Mouse (Mus musculus) lung, postnatal 0 days (tissue): ENCODE measurements around the gene Ergic3. TPM values are rescaled to one million over a fixed set of nuclear protein-coding genes. Genes with fewer than 3 reads are reported as not detected.

Source experiments
- ATAC-seq: fragments of 200-750 bp; cut with Nextera tagmentation; 2 replicates; pipeline ENCODE4 v1.8.0; 2017; ENCODE audit warnings: moderate library complexity
- DNase-seq: peaks from one replicate; pipeline ENCODE4 v3.0.0-alpha.2; 2016; ENCODE audit warnings: low spot score
- H3K27ac ChIP-seq: fragments of 300-500 bp; sonication (generic); 2 replicates; pipeline ENCODE4 v1.5.1; 2014; ENCODE audit warnings: antibody characterized with exemption, mild to moderate bottlenecking, low read length, mixed read lengths
- H3K27me3 ChIP-seq: fragments of 300-500 bp; sonication (generic); replicated peaks from 2 replicates; pipeline ENCODE4 v1.6.1; 2014; ENCODE audit warnings: low read length, mixed read lengths; ENCODE audit not compliant: insufficient read depth
- H3K36me3 ChIP-seq: fragments of 300-500 bp; sonication (generic); 2 replicates; pipeline ENCODE4 v1.6.1; 2014; ENCODE audit warnings: low read length, mixed read lengths; ENCODE audit not compliant: insufficient read depth
- H3K4me1 ChIP-seq: fragments of 300-500 bp; sonication (generic); 2 replicates; pipeline ENCODE4 v1.6.1; 2014; ENCODE audit warnings: antibody characterized with exemption, low read depth, low read length, mixed read lengths; ENCODE audit not compliant: insufficient read depth
- H3K4me2 ChIP-seq: fragments of 300-500 bp; sonication (generic); replicated peaks from 2 replicates; pipeline ENCODE4 v1.6.1; 2014; ENCODE audit warnings: low read depth, mild to moderate bottlenecking, low read length, moderate library complexity, mixed read lengths
- H3K4me3 ChIP-seq: fragments of 300-500 bp; sonication (generic); 2 replicates; pipeline ENCODE4 v1.5.1; 2014; ENCODE audit warnings: low read depth, low read length
- H3K9ac ChIP-seq: fragments of 300-500 bp; sonication (generic); replicated peaks from 2 replicates; pipeline ENCODE4 v1.6.1; 2014; ENCODE audit warnings: low read depth, mild to moderate bottlenecking
- H3K9me3 ChIP-seq: fragments of 300-500 bp; sonication (generic); 2 replicates; pipeline ENCODE4 v1.6.1; 2016; ENCODE audit warnings: low read length, mixed read lengths
- CTCF ChIP-seq: IDR thresholded peaks from 2 replicates; pipeline ENCODE4 v1.5.1; 2016; ENCODE audit warnings: antibody characterized with exemption, mild to moderate bottlenecking
- EP300 ChIP-seq: IDR thresholded peaks from 2 replicates; pipeline ENCODE4 v1.6.1; 2016; ENCODE audit warnings: antibody characterized with exemption, mild to moderate bottlenecking, control low read depth
- whole genome bisulfite sequencing: fragments of 180-500 bp; shearing (Covaris S2); extraction: QIAGEN DNeasy Blood & Tissue Kit; methylation state at CpG from one replicate; pipeline ENCODE4 v1.1.7; 2014; 5-methylcytosine and 5-hydroxymethylcytosine counted together
- polyA plus RNA-seq: library from polyadenylated mRNA; unstranded; fragments of >200 nt; fragmentation: Nextera tagmentation; extraction: Ambion mirVana; gene quantifications from 2 replicates; pipeline ENCODE4 v1.2.1, GENCODE M21; 2015

Gene Ergic3
- polyA plus RNA-seq, 1 experiment from 2014 or later: 181 TPM

GRCm38 (mm10) chr2:156047929-156048328, 40.1 kb downstream of the Ergic3 start:
- 0 out of 2 replicates have a peak overlapping the region, but pooled peaks have one; percentile 19 for H3K4me2 ChIP-seq
- no peak overlapping the region for H3K27ac ChIP-seq
- 6% methylated on average over 19 of the region's 19 CpGs for WGBS
- H3K36me3 ChIP-seq: no peaks in the 10 kb centered on the region
- H3K4me3 ChIP-seq: no peak overlapping the region
- TF ChIP-seq CTCF (no peak), EP300 (no peak)
- DNase-seq: peak; percentile 48
- H3K27me3 ChIP-seq: no peaks in the 10 kb centered on the region
- peak; percentile 47; the same call in 1 of the 2 replicates for ATAC-seq
- H3K9me3 ChIP-seq: no peaks in the 10 kb centered on the region
- H3K9ac ChIP-seq: no peak overlapping the region
- H3K4me1 ChIP-seq: no peaks in the 10 kb centered on the region

- H3K9ac ChIP-seq: no peak within 1 kb of the TSS
- H3K4me2 ChIP-seq: no peak within 1 kb of the TSS
- no peaks in the 10 kb centered on the region for H3K4me1 ChIP-seq
- no peak within 1 kb of the TSS for H3K27ac ChIP-seq
- ATAC-seq: no peak
- 52% methylated on average over 9 of the region's 9 CpGs for whole genome bisulfite sequencing
- no peak within 1 kb of the TSS for H3K4me3 ChIP-seq
- H3K9me3 ChIP-seq: no peaks in the 10 kb centered on the region
- no peaks in the 10 kb centered on the region for H3K36me3 ChIP-seq
- TF ChIP-seq EP300: no peak
- no peak for TF ChIP-seq CTCF
- DNase-seq: peak; percentile 14
- no peaks in the 10 kb centered on the region for H3K27me3 ChIP-seq
These were observed 45.0 kb downstream of the Ergic3 start, which contains the start of gene Fer1l4 for GRCm38 (mm10) chr2:156052816-156053215. Fer1l4 (minus strand) TSS chr2:156052947.

- DNase-seq (peak; percentile 76), ATAC-seq (peak; percentile 87)
- H3K9ac ChIP-seq: peak within 1 kb of the TSS; percentile 64
- TF ChIP-seq EP300: no peak
- TF ChIP-seq CTCF: no peak
- no peaks in the 10 kb centered on the region for H3K36me3 ChIP-seq
- H3K4me2 ChIP-seq: peak within 1 kb of the TSS; percentile 99
- H3K9me3 ChIP-seq: no peaks in the 10 kb centered on the region
- peak within 1 kb of the TSS; percentile 62 for H3K27ac ChIP-seq
- H3K4me3 ChIP-seq: peak within 1 kb of the TSS; percentile 59
- WGBS: under 1% methylated on average over 42 of the region's 81 CpGs
- no peaks in the 10 kb centered on the region; the same call in 1 of the 2 replicates for H3K4me1 ChIP-seq
- no peaks in the 10 kb centered on the region for H3K27me3 ChIP-seq
These were observed 57.5 kb downstream of the Ergic3 start, which contains the start of gene Spag4 for GRCm38 (mm10) chr2:156065099-156066041. Spag4 (plus strand) TSS chr2:156065175.

- H3K27ac ChIP-seq: no peak overlapping the region
- H3K4me1 ChIP-seq: no peaks in the 10 kb centered on the region; the same call in 1 of the 2 replicates
- H3K4me3 ChIP-seq: no peak overlapping the region
- TF ChIP-seq CTCF (no peak), EP300 (no peak)
- no peak for DNase-seq
- no peaks in the 10 kb centered on the region for H3K9me3 ChIP-seq
- no peaks in the 10 kb centered on the region for H3K27me3 ChIP-seq
- peak; percentile 1; the same call in 1 of the 2 replicates for ATAC-seq
- peak overlapping the region; percentile 64; the same call in 1 of the 2 replicates for H3K9ac ChIP-seq
- WGBS: 30% methylated on average over 10 of the region's 10 CpGs
- H3K36me3 ChIP-seq: no peaks in the 10 kb centered on the region; the same call in 1 of the 2 replicates
- H3K4me2 ChIP-seq: peak overlapping the region; percentile 99
These were observed 58.3 kb downstream of the Ergic3 start for GRCm38 (mm10) chr2:156066126-156066525.

Other genes starting within 250 kb of the Ergic3 start
- gene Mmp24, start 232.7 kb upstream of the Ergic3 start, polyA plus RNA-seq: 0.05 and 0.11 TPM in 2 replicates
- gene BC029722, start 188.6 kb upstream of the Ergic3 start, polyA plus RNA-seq: 31.4 and 32.9 TPM in 2 replicates
- gene Eif6, start 181.1 kb upstream of the Ergic3 start, polyA plus RNA-seq: 127 and 141 TPM in 2 replicates
- gene Fam83c, start 173.2 kb upstream of the Ergic3 start, polyA plus RNA-seq: 0.04 TPM in 1 of 2 replicates, not detected in the other
- 24.4 and 35.1 TPM in 2 replicates for gene Uqcc1, start 77.7 kb upstream of the Ergic3 start, polyA plus RNA-seq
- gene Gm15557, start 67.3 kb upstream of the Ergic3 start, polyA plus RNA-seq: 0.11 TPM in 1 of 2 replicates, not detected in the other
- 1.7 and 2.7 TPM in 2 replicates for gene Gdf5, start 62.7 kb upstream of the Ergic3 start, polyA plus RNA-seq
- 6.6 and 7.4 TPM in 2 replicates for gene Cep250, start 51.6 kb upstream of the Ergic3 start, polyA plus RNA-seq
- gene 6430550D23Rik, start 68 bp upstream of the Ergic3 start, polyA plus RNA-seq: 1.0 and 1.1 TPM in 2 replicates
- gene Fer1l4, start 44.9 kb downstream of the Ergic3 start, polyA plus RNA-seq: 0.06 and 0.36 TPM in 2 replicates
- 0.74 and 0.89 TPM in 2 replicates for gene Spag4, start 57.1 kb downstream of the Ergic3 start, polyA plus RNA-seq
- gene Cpne1, start 103.9 kb downstream of the Ergic3 start, polyA plus RNA-seq: 38.3 and 42.3 TPM in 2 replicates
- gene Rbm12, start 103.9 kb downstream of the Ergic3 start, polyA plus RNA-seq: 10.1 and 10.7 TPM in 2 replicates
- gene Gm28036, start 119.0 kb downstream of the Ergic3 start, polyA plus RNA-seq: 5.2 and 5.6 TPM in 2 replicates
- 316 and 344 TPM in 2 replicates for gene Romo1, start 136.0 kb downstream of the Ergic3 start, polyA plus RNA-seq
- gene Nfs1, start 136.1 kb downstream of the Ergic3 start, polyA plus RNA-seq: 33.7 and 34.0 TPM in 2 replicates
- gene Rbm39, start 172.2 kb downstream of the Ergic3 start, polyA plus RNA-seq: 654 and 692 TPM in 2 replicates
- 44.8 and 47.7 TPM in 2 replicates for gene Phf20, start 188.4 kb downstream of the Ergic3 start, polyA plus RNA-seq